Mouse (Mus musculus) T-cell, adult 2 months (primary cell): ENCODE measurements around the gene Hhat.

Experiments used
- DNase-seq: peaks from one replicate; pipeline ENCODE4 v3.0.0; 2022; ENCODE audit warnings: low spot score

The Hhat gene

DNA sequence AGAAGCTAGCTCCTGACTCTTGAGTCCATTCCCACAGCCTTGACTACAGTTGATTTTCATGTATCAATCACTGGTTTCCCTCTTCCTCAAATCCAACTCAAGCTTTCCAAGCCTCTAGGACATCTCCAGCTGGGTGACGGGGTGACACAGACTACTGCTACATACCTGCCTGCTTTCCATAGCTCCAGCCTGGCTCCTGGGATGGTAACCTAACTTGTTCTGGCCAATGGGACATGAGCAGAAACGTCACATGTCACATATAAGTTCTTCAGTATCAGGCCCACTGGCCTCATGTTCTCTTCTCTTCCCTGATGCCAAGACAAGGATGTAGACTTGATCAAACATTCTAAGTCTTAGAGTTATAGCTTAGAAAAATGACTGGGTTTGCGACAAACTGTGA is 220.5 kb downstream of the Hhat start:
- no peak for DNase-seq

DNA sequence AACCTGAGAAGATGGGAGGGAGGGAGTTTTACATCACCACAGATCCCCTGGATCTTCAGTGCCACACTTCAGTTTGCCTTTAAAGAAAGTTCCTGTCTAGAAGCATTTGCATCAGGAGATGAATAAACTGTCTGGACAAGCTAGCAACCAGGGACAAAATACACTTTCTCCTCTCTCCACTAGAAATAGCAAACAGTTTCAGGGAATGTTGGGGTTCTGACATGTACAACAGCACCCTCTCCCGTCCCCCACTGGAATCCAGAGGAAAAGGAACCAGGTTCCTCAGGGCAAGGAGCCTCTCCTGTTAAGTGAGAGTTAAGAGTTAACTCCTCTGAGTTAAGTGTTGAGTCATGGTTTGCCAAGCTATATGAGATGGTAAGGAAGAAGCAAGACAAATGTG is 224.2 kb downstream of the Hhat start:
- DNase-seq: no peak

DNA sequence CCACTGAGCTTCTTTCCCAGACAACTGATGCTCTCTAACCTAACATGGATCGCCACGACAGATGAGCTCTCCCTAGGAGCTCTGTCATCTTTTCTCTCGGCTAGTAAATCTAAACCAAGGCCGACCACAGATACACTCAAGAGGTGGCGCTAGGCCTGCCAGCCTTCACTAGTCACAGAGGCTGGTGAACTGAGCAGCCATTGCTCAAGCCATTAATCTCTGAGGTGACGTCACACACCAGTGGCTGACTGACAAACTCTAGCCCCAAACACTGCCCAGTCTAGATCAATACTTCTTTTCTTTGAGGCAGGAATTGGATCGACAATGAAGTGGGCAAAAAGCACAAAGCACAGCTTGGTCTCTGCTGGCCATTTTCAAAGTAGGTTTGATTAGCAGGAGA is 226.1 kb downstream of the Hhat start:
- DNase-seq: no peak

DNA sequence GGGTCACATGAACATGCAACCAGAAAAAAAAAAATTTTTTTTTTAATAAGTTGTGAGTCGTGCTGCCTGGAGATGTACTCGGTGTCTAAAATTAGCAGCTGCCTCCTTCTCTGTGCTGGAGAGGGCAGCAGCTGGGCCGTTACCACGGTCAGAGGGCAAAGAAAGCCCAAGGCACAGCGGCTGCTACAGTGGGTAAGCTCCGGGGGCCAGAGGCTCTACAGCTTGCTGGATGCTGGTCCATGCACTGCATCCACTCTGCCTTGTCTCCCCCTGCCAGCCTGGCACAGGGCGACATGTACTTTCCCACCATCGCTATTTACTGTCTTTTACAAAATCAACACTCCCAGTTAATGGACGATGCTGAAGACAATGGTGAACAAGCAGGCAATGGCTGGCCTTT is 226.9 kb downstream of the Hhat start:
- no peak for DNase-seq

DNA sequence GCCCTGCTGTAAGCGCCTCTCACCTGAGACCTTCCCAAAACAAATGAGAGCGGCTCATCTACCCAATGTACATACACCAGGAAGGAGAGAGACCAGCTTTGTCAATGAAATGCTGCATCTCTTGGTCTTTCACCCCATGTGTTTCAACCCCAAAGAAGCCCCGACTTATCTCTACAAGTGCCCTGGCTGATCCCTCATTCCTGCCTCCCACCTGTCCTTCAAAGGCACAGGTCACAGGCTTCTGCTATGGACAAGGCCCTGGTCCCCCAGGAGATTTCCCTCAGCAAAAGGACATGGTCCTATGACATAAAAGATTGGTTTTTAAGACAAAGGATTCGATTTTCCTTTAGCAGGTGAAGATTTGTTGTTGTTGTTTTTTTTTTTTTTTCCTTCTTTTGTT is 227.3 kb downstream of the Hhat start:
- no peak for DNase-seq

DNA sequence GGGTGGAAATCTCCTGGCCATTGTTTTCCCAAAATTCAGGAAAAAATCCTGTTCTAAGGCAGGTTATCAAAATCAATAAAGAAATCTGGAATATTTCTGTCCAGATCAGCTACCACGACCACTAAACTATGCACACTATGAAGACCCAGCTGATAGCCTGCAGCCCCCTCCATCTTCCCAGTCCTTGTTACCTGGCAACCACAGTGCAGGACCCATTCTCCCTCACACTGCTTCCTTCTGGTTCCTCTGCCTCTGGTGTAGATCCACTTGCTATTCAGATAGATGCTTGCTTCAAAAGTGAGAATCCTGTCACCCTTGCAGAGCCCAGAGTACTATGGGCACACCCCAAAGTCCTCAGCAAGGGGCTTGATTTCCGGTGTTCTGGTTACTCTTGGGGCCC is 228.9 kb downstream of the Hhat start:
- no peak for DNase-seq

DNA sequence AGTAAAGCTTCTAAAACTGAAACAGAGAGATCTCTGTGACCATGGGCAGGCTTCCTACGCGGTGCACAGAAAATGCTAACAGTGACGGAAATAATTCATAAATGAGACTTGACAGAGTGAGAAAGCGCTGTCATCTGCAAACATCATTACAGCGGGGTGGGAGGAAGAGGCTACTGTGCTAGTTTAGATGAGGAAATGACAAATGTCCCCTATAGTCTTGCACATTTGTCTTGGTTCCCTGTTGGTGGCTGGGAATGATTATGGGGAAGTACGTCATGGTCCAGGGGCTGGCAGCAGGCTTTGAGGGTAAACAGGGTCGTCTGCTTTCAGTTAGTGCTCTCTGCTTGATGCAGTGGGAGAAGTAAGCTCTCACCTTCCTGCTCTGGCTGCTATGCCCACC is 233.9 kb downstream of the Hhat start:
- DNase-seq: no peak

DNA sequence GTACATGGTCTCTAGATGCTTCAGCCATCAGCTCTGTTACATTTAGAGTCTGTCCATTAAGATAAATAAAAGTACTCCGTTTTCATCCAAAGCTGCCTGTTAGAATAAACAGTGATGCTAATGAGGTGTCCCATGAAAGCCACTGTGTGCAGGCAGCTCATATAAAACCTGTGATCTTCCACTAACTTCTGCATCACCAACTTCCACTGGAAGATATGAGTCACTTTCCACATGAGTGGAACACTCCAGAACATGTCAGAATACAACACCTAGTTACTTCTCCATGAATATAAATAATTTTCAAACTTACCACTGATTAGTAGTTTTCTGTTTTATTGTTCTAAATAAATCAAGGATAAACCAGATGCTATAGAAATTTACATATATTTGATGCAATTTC is 234.6 kb downstream of the Hhat start:
- DNase-seq: no peak

DNA sequence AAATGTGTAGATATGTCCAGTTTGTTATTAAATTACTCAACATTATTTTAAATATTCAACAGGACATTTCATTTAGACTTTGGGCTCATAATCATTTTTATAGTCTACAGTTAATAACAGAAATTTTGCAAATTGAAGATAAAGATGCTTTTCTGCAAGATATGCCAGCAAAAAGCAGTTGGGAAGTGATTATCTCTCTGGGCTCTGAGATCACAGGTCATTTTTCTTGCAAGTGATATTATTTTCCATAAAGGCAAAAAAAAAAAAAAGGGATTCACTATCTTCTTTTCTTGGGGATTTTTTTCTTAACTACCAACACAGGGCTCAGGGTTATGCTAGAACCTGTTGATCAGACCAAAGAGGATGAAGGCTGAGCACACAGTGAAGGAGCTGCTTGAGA is 238.0 kb downstream of the Hhat start:
- DNase-seq: no peak

DNA sequence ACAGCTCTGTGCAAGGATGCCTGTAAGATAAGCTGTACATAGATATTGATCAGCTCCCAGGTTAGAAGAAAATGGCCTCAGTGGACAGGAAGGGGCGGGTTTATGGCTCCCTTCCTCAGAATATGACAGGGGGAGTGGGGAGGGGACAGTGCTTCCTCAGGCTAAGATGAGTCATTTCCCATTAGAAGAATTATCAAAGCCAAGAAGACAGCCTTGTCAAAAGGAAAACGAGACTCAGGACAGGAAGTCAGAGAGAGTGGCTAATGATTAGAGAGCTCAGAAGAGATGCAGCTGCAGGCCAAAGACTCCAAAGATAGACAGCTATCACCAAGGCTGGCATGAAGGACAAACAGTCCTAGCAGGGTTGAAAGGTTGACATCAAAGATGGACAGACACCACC is 238.8 kb downstream of the Hhat start:
- no peak for DNase-seq

DNA sequence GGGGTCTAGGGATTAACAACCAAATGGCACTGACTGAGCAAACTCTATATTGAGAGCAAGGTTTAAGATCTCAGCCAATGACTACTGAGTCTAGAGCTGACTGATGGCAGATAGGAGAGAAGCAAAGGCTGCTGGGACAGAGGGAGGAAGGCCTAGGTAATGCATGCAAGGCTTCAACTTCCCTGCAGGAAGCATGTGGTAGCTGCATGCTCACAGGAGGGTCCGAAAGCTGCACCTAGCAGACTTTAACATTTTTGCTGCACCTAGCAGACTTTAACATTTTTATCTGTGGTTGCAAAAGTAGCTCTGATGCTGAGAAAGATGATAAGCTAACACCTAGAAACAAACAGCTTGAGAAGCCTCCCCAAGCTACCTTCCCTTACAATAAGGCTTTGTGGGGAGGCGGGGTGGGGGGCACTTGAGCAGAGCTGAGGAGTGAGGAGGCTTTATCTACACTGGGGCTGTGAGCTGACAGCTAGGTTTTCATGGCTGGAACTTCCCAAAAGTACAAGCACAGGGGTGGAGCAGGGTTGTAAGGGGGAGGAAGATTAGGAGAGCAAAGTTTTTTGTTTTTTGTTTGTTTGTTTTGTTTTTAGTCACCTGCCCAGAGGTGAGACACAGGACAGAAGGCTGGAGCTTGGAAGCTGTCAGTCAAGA is 239.4 kb downstream of the Hhat start:
- DNase-seq: no peak

DNA sequence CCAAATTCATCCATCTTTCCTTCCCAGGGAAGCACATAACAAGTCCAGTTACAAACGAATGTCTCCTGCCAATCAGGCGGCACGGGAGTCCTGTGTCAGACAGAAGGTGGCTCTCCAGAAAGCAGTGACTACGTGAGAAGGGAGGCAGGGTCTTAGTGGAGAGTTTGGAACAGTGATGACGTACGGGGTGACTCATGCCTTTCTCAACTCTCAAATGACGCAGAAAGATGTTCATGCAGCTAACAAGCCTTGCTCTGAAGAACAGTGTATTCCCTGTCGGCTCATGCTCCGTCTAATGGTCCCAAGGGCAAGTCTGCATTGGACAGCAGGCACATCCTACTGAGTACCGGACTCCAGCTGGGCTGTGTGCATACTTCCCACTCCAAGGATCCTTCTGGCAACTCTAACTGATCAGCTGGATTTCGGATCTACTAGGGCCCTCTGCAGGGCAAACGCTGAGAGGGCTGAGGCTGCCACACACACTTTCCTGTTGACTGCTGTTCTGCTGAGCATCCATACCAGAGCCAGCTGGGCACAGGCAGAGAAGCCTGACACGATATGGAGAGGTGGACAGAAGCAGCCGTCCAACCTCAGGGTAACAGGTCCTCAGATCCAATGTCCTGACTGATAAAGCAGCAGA is 245.2 kb downstream of the Hhat start:
- no peak for DNase-seq

DNA sequence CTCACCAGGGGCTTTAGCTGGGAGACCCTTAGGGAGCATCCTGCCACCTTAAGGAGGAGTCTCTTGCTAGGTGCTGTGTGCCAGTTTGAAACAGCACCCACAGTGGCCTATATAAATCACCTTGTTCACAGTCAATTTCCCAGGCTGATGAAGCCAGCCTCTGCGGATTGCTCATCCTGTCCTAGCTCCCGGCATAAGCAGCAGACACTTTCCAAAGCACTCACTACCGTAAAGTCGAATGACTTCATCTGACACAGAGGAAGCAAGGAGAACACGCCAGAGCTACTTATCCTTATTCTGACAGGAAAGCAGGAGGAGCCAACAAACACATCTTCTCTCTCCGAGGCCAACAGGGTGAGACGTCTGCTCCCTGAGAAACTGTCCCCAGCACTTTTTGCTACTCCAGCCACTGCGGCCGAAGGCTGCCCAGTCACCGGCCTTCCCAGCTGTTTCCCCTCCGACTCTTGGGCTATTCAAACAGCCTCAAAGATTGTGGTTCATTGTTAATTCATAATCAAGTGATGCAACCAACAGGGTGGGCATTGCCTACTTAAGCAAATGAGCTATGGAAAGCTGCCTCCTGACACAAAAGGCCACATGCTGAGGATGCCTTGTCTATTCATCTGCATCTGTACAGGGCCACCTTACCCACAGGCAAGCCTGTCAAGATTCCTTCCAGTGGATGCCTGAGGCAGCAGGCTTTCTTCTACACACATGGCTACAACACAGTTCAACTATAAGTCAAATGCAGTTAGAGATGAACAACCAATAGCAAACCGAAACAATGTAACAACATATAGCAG is 248.4 kb downstream of the Hhat start:
- no peak for DNase-seq

DNA sequence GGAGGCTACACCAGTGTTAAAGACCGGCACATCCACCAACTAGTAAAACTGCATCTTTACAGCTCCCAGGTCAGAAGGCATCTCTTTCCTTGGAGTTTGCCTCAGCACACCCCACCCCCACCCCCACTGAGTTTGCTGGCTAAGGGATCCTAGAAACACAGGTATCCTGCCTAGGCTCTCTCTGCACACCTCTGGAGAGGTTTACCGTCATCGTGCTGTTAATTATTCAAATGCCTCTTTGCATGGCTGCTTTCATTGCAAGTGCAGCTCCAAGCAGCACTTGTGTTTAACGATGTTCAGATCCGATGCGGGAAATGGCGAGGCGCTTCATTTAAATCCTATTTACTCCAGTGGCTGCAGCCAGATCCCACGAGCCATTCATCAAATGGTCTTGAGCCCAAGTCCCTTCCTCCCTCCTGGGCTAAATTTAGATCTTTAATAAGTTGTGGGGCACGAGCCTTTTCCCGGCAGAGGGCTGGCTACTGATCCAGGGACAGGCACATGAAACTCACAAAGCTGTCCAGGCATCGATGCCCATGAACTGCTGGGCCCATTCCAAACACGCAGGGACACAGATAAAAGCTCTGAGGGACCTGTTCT is 250.1 kb downstream of the Hhat start:
- DNase-seq: no peak

DNA sequence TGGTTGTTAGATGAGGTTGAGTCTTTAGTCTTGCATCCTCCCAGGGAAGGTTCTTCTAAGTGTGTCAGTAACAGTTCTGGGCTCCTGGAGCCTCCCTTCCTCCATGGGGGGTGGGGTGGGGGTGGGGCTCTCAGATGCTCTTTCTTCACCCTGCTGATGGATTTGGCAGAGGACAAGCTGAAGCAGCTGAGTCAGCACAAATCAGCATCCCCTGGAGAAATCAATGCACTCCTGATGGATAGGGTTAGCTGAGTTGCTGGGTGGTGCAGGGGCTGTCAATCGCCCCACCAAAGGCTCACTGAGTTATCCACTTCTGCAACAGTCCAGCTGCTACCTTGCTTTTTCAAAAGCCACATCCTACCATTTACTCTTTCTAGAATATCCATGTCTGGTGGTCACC is 251.3 kb downstream of the Hhat start:
- no peak for DNase-seq

DNA sequence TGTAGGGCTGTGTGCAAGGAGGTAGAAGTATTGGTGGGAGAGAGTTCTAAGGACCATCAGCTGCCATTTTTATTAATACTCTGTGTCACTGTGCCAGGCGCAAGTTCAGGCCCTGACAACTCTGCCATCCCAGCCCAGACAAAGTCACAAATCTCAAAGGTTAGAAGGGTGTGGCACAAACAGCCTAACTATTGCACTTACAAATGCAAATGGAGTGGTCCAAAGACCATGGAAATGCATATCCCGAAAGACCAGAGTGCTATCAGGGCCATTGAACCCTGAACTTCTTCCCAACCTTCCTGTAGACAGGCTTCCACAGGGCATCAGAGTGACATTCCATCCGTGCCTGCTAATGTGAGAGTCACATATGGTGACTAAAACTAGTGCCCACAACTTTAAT is 255.7 kb downstream of the Hhat start:
- DNase-seq: no peak

DNA sequence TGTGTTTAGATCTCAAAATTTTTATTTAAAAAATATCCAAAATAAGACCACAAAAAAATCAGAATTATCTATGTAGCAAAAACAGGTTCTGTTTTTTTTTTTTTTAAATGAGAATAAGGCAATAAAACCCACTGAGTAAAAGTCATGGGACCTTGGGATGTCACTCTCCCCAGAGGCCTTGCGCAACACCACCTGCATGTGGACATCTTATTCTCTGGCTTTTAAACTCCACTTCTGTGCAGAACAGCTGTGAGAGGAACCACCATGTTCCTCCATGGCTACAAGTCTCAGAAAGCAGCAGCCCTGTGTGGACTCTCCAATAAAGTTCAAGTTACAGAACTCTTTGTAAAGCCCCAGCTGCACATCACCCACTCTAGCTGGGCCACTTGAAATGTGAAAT is 258.2 kb downstream of the Hhat start:
- DNase-seq: no peak

DNA sequence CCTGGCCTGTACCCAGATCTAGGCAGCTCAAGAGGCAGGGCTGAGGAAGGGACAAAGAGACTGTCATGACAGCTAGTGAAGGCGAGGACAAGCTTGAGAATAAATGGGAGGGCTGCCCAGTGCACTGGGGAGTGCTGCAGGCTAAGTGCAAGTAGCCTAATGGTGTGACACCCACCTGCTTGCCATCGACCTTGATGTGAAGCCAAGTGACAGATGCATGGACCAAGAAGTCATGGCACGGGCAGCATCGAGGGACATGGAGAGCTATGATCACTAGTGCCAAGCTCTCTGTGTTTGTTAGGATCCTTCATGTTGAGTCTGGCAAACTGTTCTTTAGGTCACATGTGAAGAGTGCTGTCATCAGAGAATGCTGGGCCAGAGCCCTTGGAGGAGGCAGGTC is 267.4 kb downstream of the Hhat start:
- no peak for DNase-seq

DNA sequence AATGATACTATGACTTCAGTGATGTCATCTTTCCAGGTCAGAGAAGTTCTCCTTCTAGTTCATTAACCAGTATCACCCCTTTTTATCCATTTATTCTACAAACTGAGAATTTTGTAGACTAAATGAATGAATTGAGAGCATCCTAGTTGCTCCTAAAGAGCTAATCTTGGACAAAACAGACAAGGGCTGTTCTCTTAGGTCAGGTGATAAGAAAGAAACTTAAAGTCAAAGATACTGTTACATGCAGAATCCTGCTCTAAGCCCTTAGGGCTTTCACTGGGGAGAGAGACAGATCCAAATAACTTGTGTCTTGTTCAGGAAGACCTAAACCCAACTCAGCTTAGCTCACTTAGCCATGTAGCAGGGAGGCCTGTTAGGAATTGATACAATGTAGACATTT is 268.2 kb downstream of the Hhat start:
- no peak for DNase-seq

DNA sequence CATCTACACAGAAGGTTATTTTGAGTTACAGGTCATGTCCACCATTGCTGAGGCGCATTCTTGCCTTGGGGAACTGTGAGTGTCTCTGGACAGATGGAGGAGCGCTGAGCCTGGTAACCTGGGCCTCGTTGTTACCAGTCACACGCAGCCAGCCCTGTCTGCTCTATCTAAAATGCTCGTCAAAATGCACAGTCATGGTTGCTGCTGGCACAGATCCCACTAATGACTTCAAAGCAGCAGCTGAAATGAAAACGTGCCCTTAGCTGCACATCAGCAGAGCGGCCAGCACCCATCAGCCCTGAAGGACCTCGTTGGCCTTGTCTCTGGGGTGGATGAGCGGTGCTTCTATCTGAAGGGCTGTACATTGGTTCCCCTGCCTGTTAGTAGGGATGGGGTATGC is 269.0 kb downstream of the Hhat start:
- DNase-seq: no peak

DNA sequence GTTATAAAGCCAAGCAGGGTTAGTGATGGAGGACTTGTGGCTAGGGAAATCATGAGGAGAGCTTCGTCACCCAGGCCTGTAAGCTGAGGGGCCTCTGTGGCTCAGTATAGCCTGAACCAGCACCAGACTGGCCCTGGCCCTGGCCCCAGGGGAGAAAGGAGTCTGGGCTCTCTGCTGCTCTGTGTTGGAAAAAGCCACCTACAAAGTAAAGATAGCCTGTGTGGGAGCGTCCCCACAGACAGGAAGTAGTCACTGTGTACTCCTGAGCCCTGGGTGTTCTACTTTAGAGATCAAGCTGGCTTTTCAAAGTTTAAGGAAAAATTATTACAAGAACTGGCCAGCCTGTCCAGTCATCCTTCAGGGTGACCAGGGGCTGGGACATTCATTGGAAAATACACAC is 273.5 kb downstream of the Hhat start:
- no peak for DNase-seq

DNA sequence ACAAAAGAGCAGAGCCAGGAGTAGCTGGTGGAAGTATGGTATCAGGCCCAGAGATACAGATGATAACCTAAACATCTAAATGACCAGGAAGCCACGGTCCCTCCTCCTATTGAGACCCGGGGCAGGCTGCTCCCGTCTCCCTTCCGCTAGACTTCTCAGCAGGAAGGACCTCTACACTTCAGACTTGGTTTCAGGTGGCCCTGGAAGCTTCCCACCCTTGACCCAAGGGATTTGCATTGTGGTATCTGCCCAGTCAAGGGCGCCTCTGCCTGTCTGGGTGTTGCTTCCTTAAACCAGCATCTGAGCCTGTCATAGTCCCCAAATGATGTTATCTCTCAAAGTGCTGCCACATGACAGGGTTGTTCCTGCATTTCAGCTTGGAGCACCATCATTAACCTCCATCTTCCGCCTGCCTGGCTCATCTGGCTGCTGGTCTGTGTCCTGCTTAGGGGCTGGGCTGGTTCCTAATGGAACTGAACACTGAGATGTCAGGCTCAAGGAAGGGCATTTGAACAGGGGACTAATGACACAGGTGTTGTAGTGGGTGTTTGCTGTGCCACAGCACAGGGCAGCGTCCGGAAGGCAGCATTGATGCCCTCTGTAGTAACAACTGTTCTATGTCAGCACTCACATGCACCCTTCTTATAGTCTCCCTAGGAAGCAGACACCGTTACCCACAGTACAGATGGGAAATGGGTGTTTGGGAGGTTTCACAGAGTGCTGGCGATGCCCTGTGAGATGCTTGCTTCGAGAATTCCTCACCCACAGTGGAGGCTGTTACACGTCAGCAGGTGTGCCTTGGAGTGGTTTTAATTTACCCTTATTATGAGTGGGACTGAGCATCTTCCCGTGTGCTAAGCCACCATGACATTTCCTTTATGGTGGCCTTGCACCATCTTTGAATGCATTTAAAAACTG is 280.9 kb downstream of the Hhat start:
- DNase-seq: no peak
